Mouse (Mus musculus): ENCODE data around the gene Zbtb25. TPM values are rescaled to one million over a fixed set of nuclear protein-coding genes. Genes with fewer than 3 reads are reported as not detected.

Gene Zbtb25
- polyA plus RNA-seq, 1 experiment, result 6.5 TPM

- H3K79me2 ChIP-seq (ENCODE audit: control insufficient read depth, insufficient read depth), result peaks cover 86% of the 10 kb centered on the region
- peak overlapping the region; percentile 89 for H3K4me3 ChIP-seq (ENCODE audit: insufficient read depth, poor library complexity, severe bottlenecking)
- peak overlapping the region; percentile 1 for H3ac ChIP-seq (ENCODE audit: control insufficient read depth, insufficient read length, low read depth)
- TF ChIP-seq MAX (IDR thresholded peaks at IDR 0.05), result no peak
- TF ChIP-seq MYOD1 (IDR thresholded peaks at IDR 0.05; ENCODE audit: control insufficient read depth, insufficient read length, low read depth), result no peak
- no peak for TF ChIP-seq MYOG (IDR thresholded peaks at IDR 0.05; ENCODE audit: control insufficient read depth, extremely low read depth, insufficient read length)
- no peak for TF ChIP-seq USF1 (IDR thresholded peaks at IDR 0.05; ENCODE audit: low read depth)
- no peak for TF ChIP-seq CEBPB (IDR thresholded peaks at IDR 0.05; ENCODE audit: low read depth)
- no peak for TF ChIP-seq CTCF (IDR thresholded peaks at IDR 0.05; ENCODE audit: control insufficient read depth, insufficient read depth, insufficient read length)
- no peak for TF ChIP-seq FOSL1 (IDR thresholded peaks at IDR 0.05; ENCODE audit: insufficient read depth, low read length, poor library complexity, severe bottlenecking)
- H3K79me3 ChIP-seq (ENCODE audit: low read depth), result peaks cover 70% of the 10 kb centered on the region
- no peaks in the 10 kb centered on the region for H3K27me3 ChIP-seq (ENCODE audit: control insufficient read depth, insufficient read depth, insufficient read length)
- peaks cover 7% of the 10 kb centered on the region for H3K36me3 ChIP-seq (ENCODE audit: control insufficient read depth, insufficient read depth)
Observed at GRCm38 (mm10) chr12:76372046-76372445, 2.6 kb upstream of the Zbtb25 start.

- H3K79me3 ChIP-seq (ENCODE audit: low read depth), result peaks cover 63% of the 10 kb centered on the region
Observed at GRCm38 (mm10) chr12:76370831-76371571, 1.6 kb upstream of the Zbtb25 start.

GRCm38 (mm10) chr12:76369978-76370830, 802 bp upstream of the Zbtb25 start, which contains the start of gene Zbtb1:
Zbtb1 (plus strand) TSS chr12:76370266.
- Histone ChIP-seq H3ac (ENCODE audit: control insufficient read depth, insufficient read length, low read depth) (peak within 1 kb of the TSS; percentile 89), H3K27me3 (ENCODE audit: control insufficient read depth, insufficient read depth, insufficient read length) (no peaks in the 10 kb centered on the region), H3K79me2 (ENCODE audit: control insufficient read depth, insufficient read depth) (peaks cover 86% of the 10 kb centered on the region), H3K36me3 (ENCODE audit: control insufficient read depth, insufficient read depth) (peaks cover 8% of the 10 kb centered on the region), H3K79me3 (ENCODE audit: low read depth) (peaks cover 62% of the 10 kb centered on the region), H3K4me3 (ENCODE audit: insufficient read depth, poor library complexity, severe bottlenecking) (peak within 1 kb of the TSS; percentile 89)
- TF ChIP-seq USF1 (IDR thresholded peaks at IDR 0.05; ENCODE audit: low read depth), result no peak
- TF ChIP-seq MYOD1 (IDR thresholded peaks at IDR 0.05; ENCODE audit: control insufficient read depth, insufficient read length, low read depth), result no peak
- TF ChIP-seq MAX (IDR thresholded peaks at IDR 0.05), result no peak
- no peak for TF ChIP-seq FOSL1 (IDR thresholded peaks at IDR 0.05; ENCODE audit: insufficient read depth, low read length, poor library complexity, severe bottlenecking)
- TF ChIP-seq CEBPB (IDR thresholded peaks at IDR 0.05; ENCODE audit: low read depth), result no peak
- TF ChIP-seq CTCF (IDR thresholded peaks at IDR 0.05; ENCODE audit: control insufficient read depth, insufficient read depth, insufficient read length), result no peak
- TF ChIP-seq MYOG (IDR thresholded peaks at IDR 0.05; ENCODE audit: control insufficient read depth, extremely low read depth, insufficient read length), result no peak

More at GRCm38 (mm10) chr12:76370831-76371571, 1.6 kb upstream of the Zbtb25 start:
- Histone ChIP-seq H3K79me2 (ENCODE audit: control insufficient read depth, insufficient read depth) (peaks cover 86% of the 10 kb centered on the region), H3ac (ENCODE audit: control insufficient read depth, insufficient read length, low read depth) (peak overlapping the region; percentile 89), H3K27me3 (ENCODE audit: control insufficient read depth, insufficient read depth, insufficient read length) (no peaks in the 10 kb centered on the region), H3K4me3 (ENCODE audit: insufficient read depth, poor library complexity, severe bottlenecking) (peak overlapping the region; percentile 89), H3K36me3 (ENCODE audit: control insufficient read depth, insufficient read depth) (peaks cover 7% of the 10 kb centered on the region)
- TF ChIP-seq MAX (IDR thresholded peaks at IDR 0.05) (peak; percentile 33), USF1 (IDR thresholded peaks at IDR 0.05; ENCODE audit: low read depth) (peak; percentile 79), MYOG (IDR thresholded peaks at IDR 0.05; ENCODE audit: control insufficient read depth, extremely low read depth, insufficient read length) (no peak), FOSL1 (IDR thresholded peaks at IDR 0.05; ENCODE audit: insufficient read depth, low read length, poor library complexity, severe bottlenecking) (no peak), MYOD1 (IDR thresholded peaks at IDR 0.05; ENCODE audit: control insufficient read depth, insufficient read length, low read depth) (no peak), CTCF (IDR thresholded peaks at IDR 0.05; ENCODE audit: control insufficient read depth, insufficient read depth, insufficient read length) (no peak), CEBPB (IDR thresholded peaks at IDR 0.05; ENCODE audit: low read depth) (no peak)

DNA sequence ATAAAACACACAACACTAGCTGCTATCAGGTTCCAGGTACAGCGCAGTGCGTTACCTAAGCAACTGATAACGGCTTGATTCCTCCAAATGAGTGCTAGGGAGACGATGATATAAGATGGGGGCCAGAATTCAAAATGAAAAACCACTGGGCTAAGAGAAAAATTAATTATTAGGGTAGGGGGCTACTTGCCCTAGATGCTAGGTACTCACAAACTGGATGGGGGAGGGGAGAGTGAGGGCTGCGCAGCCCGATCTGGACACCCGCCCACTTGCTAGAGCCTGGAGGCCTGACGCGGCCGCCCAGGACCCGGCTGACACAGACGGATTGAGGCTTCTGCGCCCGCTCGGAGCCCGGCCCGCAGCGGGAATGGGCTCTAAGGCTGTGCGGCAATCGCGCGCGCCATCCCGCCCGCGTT, 604 bp downstream of the Zbtb25 start:
- no peaks in the 10 kb centered on the region for H3K27me3 ChIP-seq (ENCODE audit: control insufficient read depth, insufficient read depth, insufficient read length)
- peaks cover 86% of the 10 kb centered on the region for H3K79me2 ChIP-seq (ENCODE audit: control insufficient read depth, insufficient read depth)
- peak overlapping the region; percentile 89 for H3K4me3 ChIP-seq (ENCODE audit: insufficient read depth, poor library complexity, severe bottlenecking)
- TF ChIP-seq MYOG (IDR thresholded peaks at IDR 0.05; ENCODE audit: control insufficient read depth, extremely low read depth, insufficient read length) (no peak), CEBPB (IDR thresholded peaks at IDR 0.05; ENCODE audit: low read depth) (no peak), CTCF (IDR thresholded peaks at IDR 0.05; ENCODE audit: control insufficient read depth, insufficient read depth, insufficient read length) (no peak)
- H3K36me3 ChIP-seq (ENCODE audit: control insufficient read depth, insufficient read depth), result peaks cover 7% of the 10 kb centered on the region
- H3K79me3 ChIP-seq (ENCODE audit: low read depth), result peaks cover 56% of the 10 kb centered on the region
- H3ac ChIP-seq (ENCODE audit: control insufficient read depth, insufficient read length, low read depth), result peak overlapping the region; percentile 84

GRCm38 (mm10) chr12:76368201-76368789, 1.1 kb downstream of the Zbtb25 start:
- Histone ChIP-seq H3K27me3 (ENCODE audit: control insufficient read depth, insufficient read depth, insufficient read length) (no peaks in the 10 kb centered on the region), H3K79me2 (ENCODE audit: control insufficient read depth, insufficient read depth) (peaks cover 86% of the 10 kb centered on the region), H3K79me3 (ENCODE audit: low read depth) (peaks cover 55% of the 10 kb centered on the region), H3K36me3 (ENCODE audit: control insufficient read depth, insufficient read depth) (peaks cover 6% of the 10 kb centered on the region), H3K4me3 (ENCODE audit: insufficient read depth, poor library complexity, severe bottlenecking) (peak overlapping the region; percentile 89), H3ac (ENCODE audit: control insufficient read depth, insufficient read length, low read depth) (peak overlapping the region; percentile 84)
- no peak for TF ChIP-seq MYOG (IDR thresholded peaks at IDR 0.05; ENCODE audit: control insufficient read depth, extremely low read depth, insufficient read length)
- peak; percentile 32 for TF ChIP-seq USF1 (IDR thresholded peaks at IDR 0.05; ENCODE audit: low read depth)

Measured in C2C12 (cell line).